Mouse (Mus musculus): ENCODE measurements around the gene Sec14l3.

DNA sequence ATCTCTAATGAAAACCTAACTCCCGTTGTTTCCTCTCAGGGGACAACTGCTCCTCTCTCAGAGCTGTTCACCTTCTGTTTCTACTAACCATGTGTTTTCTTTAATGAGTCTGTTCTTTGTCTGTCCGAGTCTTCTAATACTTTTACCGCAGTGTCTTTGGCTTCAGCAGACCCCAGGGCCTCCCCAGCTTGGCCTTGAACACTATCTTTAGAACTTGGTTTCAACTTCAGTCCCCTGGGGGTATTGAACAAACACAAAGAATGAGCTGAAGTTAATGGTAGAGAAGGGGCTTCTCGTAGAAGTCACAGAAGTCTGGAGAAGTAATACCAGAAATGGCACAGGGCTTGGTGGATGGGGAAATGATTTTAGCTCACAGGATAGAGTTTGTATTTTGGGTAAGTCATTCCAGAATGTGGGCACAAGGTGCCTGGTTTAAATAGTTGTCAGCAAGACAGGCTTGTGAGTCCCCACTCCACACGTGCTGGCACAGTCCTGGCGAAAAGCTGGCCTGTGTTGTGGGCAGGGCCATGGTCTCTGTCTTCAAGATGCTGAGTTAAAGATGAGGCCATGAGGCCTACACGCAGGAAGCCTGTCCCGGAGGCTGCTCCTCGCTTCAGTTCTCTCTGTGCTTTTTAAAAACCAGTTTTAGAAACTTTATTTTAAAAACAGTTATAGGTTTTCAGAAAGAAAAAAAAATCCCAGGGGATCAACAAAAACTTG is 28.1 kb upstream of the Sec14l3 start:
- TF ChIP-seq CTCF (IDR thresholded peaks at IDR 0.05; ENCODE audit: low read depth) = no peak
- TF ChIP-seq EP300 (IDR thresholded peaks at IDR 0.05; ENCODE audit: low read depth) = no peak
